Mouse (Mus musculus) stomach, postnatal 0 days (tissue): Measurements from ENCODE around the gene Pik3cd. TPM values are rescaled to one million over a fixed set of nuclear protein-coding genes. Genes with fewer than 3 reads are reported as not detected.

Experiments used
- ATAC-seq: fragments of 200-750 bp; cut with Nextera tagmentation; 2 replicates; pipeline ENCODE4 v1.8.0; 2017; ENCODE audit not compliant: low FRiP score, low TSS enrichment
- DNase-seq: peaks from one replicate; pipeline ENCODE4 v3.0.0-alpha.2; 2016; ENCODE audit warnings: low spot score
- H3K27ac ChIP-seq: fragments of 300-500 bp; sonication (generic); replicated peaks from 2 replicates; pipeline ENCODE4 v1.5.1; 2014; ENCODE audit warnings: mild to moderate bottlenecking, control low read depth
- H3K27me3 ChIP-seq: fragments of 300-500 bp; sonication (generic); 2 replicates; pipeline ENCODE4 v1.6.1; 2014; ENCODE audit warnings: low read length; ENCODE audit not compliant: control insufficient read depth, insufficient read depth
- H3K36me3 ChIP-seq: fragments of 300-500 bp; sonication (generic); 2 replicates; pipeline ENCODE4 v1.6.1; 2014; ENCODE audit warnings: low read length, mixed read lengths; ENCODE audit not compliant: control insufficient read depth, insufficient read depth
- H3K4me1 ChIP-seq: fragments of 300-500 bp; sonication (generic); replicated peaks from 2 replicates; pipeline ENCODE4 v1.6.1; 2014; ENCODE audit warnings: antibody characterized with exemption; ENCODE audit not compliant: control insufficient read depth, insufficient read depth
- H3K4me2 ChIP-seq: fragments of 300-500 bp; sonication (generic); replicated peaks from 2 replicates; pipeline ENCODE4 v1.6.1; 2014; ENCODE audit warnings: low read depth, mild to moderate bottlenecking, control low read depth, moderate library complexity
- H3K4me3 ChIP-seq: fragments of 300-500 bp; sonication (generic); 2 replicates; pipeline ENCODE4 v1.5.1; 2014; ENCODE audit warnings: low read depth, low read length, control low read depth
- H3K9ac ChIP-seq: fragments of 300-500 bp; sonication (generic); 2 replicates; pipeline ENCODE4 v1.6.1; 2014; ENCODE audit warnings: mild to moderate bottlenecking, low read length, control low read depth, mixed read lengths
- H3K9me3 ChIP-seq: fragments of 300-500 bp; sonication (generic); 2 replicates; pipeline ENCODE4 v1.6.1; 2016; ENCODE audit warnings: low read length; ENCODE audit not compliant: control insufficient read depth
- CTCF ChIP-seq: IDR thresholded peaks from 2 replicates; pipeline ENCODE4 v1.5.1; 2016; ENCODE audit warnings: antibody characterized with exemption, low read depth, mild to moderate bottlenecking, moderate library complexity
- EP300 ChIP-seq: optimal IDR thresholded peaks from 2 replicates; pipeline ENCODE3; 2016; ENCODE audit warnings: antibody characterized with exemption
- WGBS: fragments of 180-500 bp; shearing (Covaris S2); extraction: QIAGEN DNeasy Blood & Tissue Kit; methylation state at CpG from one replicate; pipeline ENCODE4 v1.1.7; 2014; 5-methylcytosine and 5-hydroxymethylcytosine counted together
- polyA plus RNA-seq: library from polyadenylated mRNA; unstranded; fragments of >200 nt; fragmentation: Nextera tagmentation; extraction: Ambion mirVana; gene quantifications from 2 replicates; pipeline ENCODE4 v1.2.1, GENCODE M21; 2015

The Pik3cd gene
- polyA plus RNA-seq, 1 experiment from 2014 or later: 2.0 TPM

GRCm38 (mm10) chr4:149711485-149711884 lies 9.1 kb upstream of the Pik3cd start:
- DNase-seq (no peak), ATAC-seq (no peak)
- Histone ChIP-seq H3K27me3 (no peaks in the 10 kb centered on the region), H3K4me2 (no peak overlapping the region), H3K9me3 (no peaks in the 10 kb centered on the region), H3K4me3 (no peak overlapping the region), H3K27ac (no peak overlapping the region), H3K4me1 (no peaks in the 10 kb centered on the region), H3K9ac (no peak overlapping the region), H3K36me3 (peaks cover 9% of the 10 kb centered on the region)
- TF ChIP-seq EP300: no peak
- no peak for TF ChIP-seq CTCF
- WGBS: 86% methylated on average over 5 of the region's 5 CpGs

GRCm38 (mm10) chr4:149710510-149710909 lies 8.1 kb upstream of the Pik3cd start:
- Histone ChIP-seq H3K27me3 (no peaks in the 10 kb centered on the region), H3K4me1 (no peaks in the 10 kb centered on the region), H3K9me3 (no peaks in the 10 kb centered on the region), H3K27ac (no peak overlapping the region), H3K4me2 (no peak overlapping the region), H3K4me3 (no peak overlapping the region), H3K9ac (no peak overlapping the region), H3K36me3 (0 out of 2 replicates have a peak, but pooled peaks cover 3% of the 10 kb centered on the region)
- peak; percentile 88 for TF ChIP-seq CTCF
- TF ChIP-seq EP300: no peak
- peak; percentile 83 for ATAC-seq
- DNase-seq: peak; percentile 49
- 17% methylated on average over 5 of the region's 5 CpGs for WGBS

GRCm38 (mm10) chr4:149705941-149706340 lies 3.6 kb upstream of the Pik3cd start:
- WGBS: 83% methylated on average over 8 of the region's 8 CpGs
- Histone ChIP-seq H3K4me2 (no peak overlapping the region), H3K27me3 (no peaks in the 10 kb centered on the region), H3K27ac (no peak overlapping the region), H3K9me3 (no peaks in the 10 kb centered on the region), H3K9ac (no peak overlapping the region), H3K4me1 (no peaks in the 10 kb centered on the region), H3K4me3 (no peak overlapping the region), H3K36me3 (no peaks in the 10 kb centered on the region)
- TF ChIP-seq CTCF: no peak
- TF ChIP-seq EP300: no peak
- ATAC-seq: no peak
- DNase-seq: no peak

- DNase-seq (no peak), ATAC-seq (no peak)
- WGBS: 47% methylated on average over 7 of the region's 7 CpGs
These were observed 2.9 kb upstream of the Pik3cd start for GRCm38 (mm10) chr4:149705298-149705697.

GRCm38 (mm10) chr4:149701426-149702209 lies 753 bp downstream of the Pik3cd start:
- H3K9me3 ChIP-seq: no peaks in the 10 kb centered on the region
- H3K27me3 ChIP-seq: no peaks in the 10 kb centered on the region
- H3K36me3 ChIP-seq: no peaks in the 10 kb centered on the region
- H3K9ac ChIP-seq: no peak overlapping the region
- no peak overlapping the region for H3K4me2 ChIP-seq
- DNase-seq: peak; percentile 46
- H3K4me1 ChIP-seq: no peaks in the 10 kb centered on the region
- TF ChIP-seq CTCF (no peak), EP300 (no peak)
- 60% methylated on average over 18 of the region's 18 CpGs for WGBS
- H3K4me3 ChIP-seq: no peak overlapping the region
- no peak for ATAC-seq
- H3K27ac ChIP-seq: no peak overlapping the region

More at GRCm38 (mm10) chr4:149705298-149705697, 2.9 kb upstream of the Pik3cd start:
- H3K4me2 ChIP-seq: no peak overlapping the region
- H3K36me3 ChIP-seq: no peaks in the 10 kb centered on the region
- no peak overlapping the region for H3K27ac ChIP-seq
- H3K27me3 ChIP-seq: no peaks in the 10 kb centered on the region
- H3K4me3 ChIP-seq: no peak overlapping the region
- H3K9ac ChIP-seq: no peak overlapping the region
- H3K4me1 ChIP-seq: no peaks in the 10 kb centered on the region
- no peaks in the 10 kb centered on the region for H3K9me3 ChIP-seq
- no peak for TF ChIP-seq EP300
- no peak for TF ChIP-seq CTCF

- Histone ChIP-seq H3K9ac (no peak overlapping the region), H3K4me1 (no peaks in the 10 kb centered on the region), H3K36me3 (no peaks in the 10 kb centered on the region), H3K4me3 (no peak overlapping the region), H3K9me3 (no peaks in the 10 kb centered on the region), H3K27ac (no peak overlapping the region), H3K4me2 (no peak overlapping the region), H3K27me3 (no peaks in the 10 kb centered on the region)
- 82% methylated on average over 4 of the region's 4 CpGs for WGBS
- TF ChIP-seq EP300: no peak
- TF ChIP-seq CTCF: no peak
- ATAC-seq: no peak
- DNase-seq: no peak
These were observed 2.4 kb downstream of the Pik3cd start for GRCm38 (mm10) chr4:149699953-149700352.
